ENCODE assay signal across 22 mouse cellular contexts in genomic region chr11:19747973-19748559, GRCm38 (mm10).
DNase-seq lines count a peak whose midpoint lies in the region; ATAC-seq lines count a peak whose summit lies in the region.
"Had no signal": no experiment of that assay in that cellular context is flagged by ENCODE, and none has a peak within 500 bp of the region (broad histone marks: within the 10 kb centered on the region; RNA-seq: fewer than 3 reads in every experiment).

No protein-coding gene starts in this region.

- H3K27ac ChIP-seq in kidney, embryonic 15.5 days: peak overlapping the region; percentile 28; the same call in 1 of the 2 replicates
- peak overlapping the region; percentile 46 for H3K27ac ChIP-seq in lung, embryonic 16.5 days (ENCODE audit: low read length)
- H3K27ac ChIP-seq in midbrain, embryonic 13.5 days: no peak overlapping the region
- H3K27ac ChIP-seq: forebrain, embryonic 13.5 days; limb, embryonic 15.5 days; liver, embryonic 15.5 days had no signal

- no peak overlapping the region for H3K4me2 ChIP-seq in kidney, embryonic 15.5 days
- no peak overlapping the region for H3K4me2 ChIP-seq in lung, embryonic 16.5 days (ENCODE audit: low read depth, low read length)
- H3K4me2 ChIP-seq in midbrain, embryonic 13.5 days (replicated peaks): no peak overlapping the region
- H3K4me2 ChIP-seq: forebrain, embryonic 13.5 days; limb, embryonic 15.5 days; liver, embryonic 15.5 days had no signal

- no peak overlapping the region for H3K9ac ChIP-seq in kidney, embryonic 15.5 days
- H3K9ac ChIP-seq in lung, embryonic 16.5 days (ENCODE audit: low read length): no peak overlapping the region
- H3K9ac ChIP-seq in midbrain, embryonic 13.5 days (replicated peaks): no peak overlapping the region
- H3K9ac ChIP-seq: forebrain, embryonic 13.5 days; limb, embryonic 15.5 days; liver, embryonic 15.5 days had no signal

- no peaks in the 10 kb centered on the region for H3K36me3 ChIP-seq in kidney, embryonic 15.5 days
- H3K36me3 ChIP-seq in lung, embryonic 16.5 days (ENCODE audit: control insufficient read depth, insufficient read depth, low read length): no peaks in the 10 kb centered on the region
- no peaks in the 10 kb centered on the region for H3K36me3 ChIP-seq in midbrain, embryonic 13.5 days
- H3K36me3 ChIP-seq: limb, embryonic 15.5 days; liver, embryonic 15.5 days had no signal

- WGBS in kidney, embryonic 15.5 days: 43% methylated on average over 14 of the region's 14 CpGs
- WGBS in lung, embryonic 16.5 days: 29% methylated on average over 14 of the region's 14 CpGs
- 69% methylated on average over 14 of the region's 14 CpGs for WGBS in midbrain, embryonic 13.5 days

- peaks cover 19% of the 10 kb centered on the region for H3K4me1 ChIP-seq in kidney, embryonic 15.5 days
- H3K4me1 ChIP-seq in lung, embryonic 16.5 days (replicated peaks; ENCODE audit: control insufficient read depth, insufficient read depth, low read length): peaks cover 14% of the 10 kb centered on the region
- H3K4me1 ChIP-seq in midbrain, embryonic 13.5 days (replicated peaks): no peaks in the 10 kb centered on the region
- H3K4me1 ChIP-seq: limb, embryonic 15.5 days; liver, embryonic 15.5 days; megakaryocyte, embryonic 14.5 days had no signal

- no peak overlapping the region for H3K4me3 ChIP-seq in kidney, embryonic 15.5 days (replicated peaks)
- no peak overlapping the region for H3K4me3 ChIP-seq in lung, embryonic 16.5 days (ENCODE audit: low read length)
- no peak overlapping the region for H3K4me3 ChIP-seq in midbrain, embryonic 13.5 days (replicated peaks)
- H3K4me3 ChIP-seq: forebrain, embryonic 13.5 days; limb, embryonic 15.5 days; liver, embryonic 15.5 days; megakaryocyte, embryonic 14.5 days had no signal

- ATAC-seq in kidney, embryonic 15.5 days (replicated peaks; ENCODE audit: low FRiP score): no peak
- peak; percentile 78; the same call in 1 of the 2 replicates for ATAC-seq in lung, embryonic 16.5 days (ENCODE audit: low read depth)
- ATAC-seq in midbrain, embryonic 13.5 days: no peak
- ATAC-seq: activated CD4-positive, CD25-positive, alpha-beta regulatory T cell, adult 4 months; forebrain, embryonic 13.5 days; hindbrain, embryonic 16.5 days; intestine, embryonic 16.5 days had no signal

- H3K27me3 ChIP-seq in kidney, embryonic 15.5 days: no peaks in the 10 kb centered on the region
- H3K27me3 ChIP-seq in lung, embryonic 16.5 days (ENCODE audit: control insufficient read depth, insufficient read depth, low read depth, low read length): no peaks in the 10 kb centered on the region
- H3K27me3 ChIP-seq in midbrain, embryonic 13.5 days: no peaks in the 10 kb centered on the region
- H3K27me3 ChIP-seq: forebrain, embryonic 13.5 days; limb, embryonic 15.5 days; liver, embryonic 15.5 days; megakaryocyte, embryonic 14.5 days had no signal

- H3K9me3 ChIP-seq in kidney, embryonic 15.5 days (replicated peaks): no peaks in the 10 kb centered on the region
- H3K9me3 ChIP-seq in lung, embryonic 16.5 days (ENCODE audit: control insufficient read depth, low read length): peaks cover under 1% of the 10 kb centered on the region
- no peaks in the 10 kb centered on the region for H3K9me3 ChIP-seq in midbrain, embryonic 13.5 days
- H3K9me3 ChIP-seq: forebrain, embryonic 13.5 days; limb, embryonic 15.5 days; liver, embryonic 15.5 days had no signal

- peak; percentile 24 for DNase-seq in embryo, embryonic 10.5 days (ENCODE audit: low spot score)
- DNase-seq in embryo, embryonic 10 days (ENCODE audit: low spot score): no peak
- no peak for DNase-seq in kidney, adult 11 months
- DNase-seq in retina, embryonic 14.5 days (ENCODE audit: low spot score): peak; percentile 40
- DNase-seq in spleen, adult 18-20 months: no peak
- DNase-seq: adrenal gland, postnatal 10 days; cerebellum, postnatal 14 days; gastrocnemius, postnatal 14 days; heart, postnatal 10 days; kidney, postnatal 14 days; right cerebral cortex, postnatal 4 days; thymus, postnatal 25 days had no signal

Comparison
In these comparisons a context has a peak if more than half of its experiments do, and no peak if none do; other contexts are left out.
1. DNase-seq: peak in embryo, embryonic 10.5 days (single experiment) and retina, embryonic 14.5 days (single experiment); none in embryo, embryonic 10 days (single experiment), kidney, adult 11 months (single experiment) and spleen, adult 18-20 months (0 of 2).